Mouse (Mus musculus): ENCODE measurements around the gene Stradb. TPM values are rescaled to one million over a fixed set of nuclear protein-coding genes. Genes with fewer than 3 reads are reported as not detected.

The Stradb gene
- 31.0 TPM for polyA plus RNA-seq (2017; shearing (Covaris generic))

DNA sequence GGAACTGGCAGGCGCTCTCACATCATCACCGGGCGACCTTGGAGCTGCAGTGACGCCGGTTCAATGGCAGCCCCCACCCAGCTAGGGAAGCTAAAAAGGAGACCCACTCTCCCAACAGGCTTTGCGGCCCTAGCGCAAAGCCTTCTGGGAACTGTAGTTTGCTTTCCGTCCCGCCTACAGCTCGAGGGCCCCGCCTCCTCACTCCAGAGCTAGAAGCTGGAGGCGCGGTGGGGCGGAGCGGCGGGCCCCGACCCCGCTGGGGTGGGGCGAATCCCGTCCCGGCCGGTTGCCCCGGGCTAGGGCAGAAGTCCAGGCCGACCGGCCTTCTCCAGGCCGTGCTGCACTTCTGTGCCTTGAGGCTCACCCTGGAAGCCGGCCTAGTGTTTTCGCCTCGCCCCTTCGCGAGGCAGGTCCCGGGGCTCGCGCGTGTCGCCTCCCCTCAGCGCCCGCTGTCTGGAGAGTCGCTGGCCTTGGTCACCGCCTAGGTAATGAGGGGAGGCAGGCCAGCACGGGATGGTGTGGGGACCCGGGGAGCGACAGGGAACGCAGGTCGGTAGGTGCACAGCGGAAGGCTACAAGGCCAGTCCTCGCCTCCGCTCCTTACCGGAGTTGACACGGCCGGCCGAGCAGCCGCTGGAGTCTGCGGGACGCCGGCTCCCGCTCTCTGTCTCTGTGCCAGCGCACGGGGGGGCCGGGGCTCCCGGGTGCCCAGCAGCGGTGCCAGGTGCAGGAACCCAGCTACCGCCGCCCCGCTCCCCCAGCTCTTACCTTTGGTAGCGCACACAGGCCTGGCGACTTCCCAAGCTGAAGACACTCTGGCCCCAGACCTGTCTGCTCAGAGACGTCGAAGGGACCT is at the start of gene Stradb, which contains the start of gene Trak2:
Stradb (plus strand) TSS at position 157 of the 856 bp plus-strand sequence.
Trak2 (minus strand) TSS at position 65 of the 856 bp plus-strand sequence.

Other genes starting within 250 kb of the Stradb start
- gene Casp8, start 178.1 kb upstream of the Stradb start, polyA plus RNA-seq (2017; shearing (Covaris generic)): 280 TPM
- 44.4 TPM for gene Trak2, start 92 bp upstream of the Stradb start, polyA plus RNA-seq (2017; shearing (Covaris generic))
- not detected for gene C2cd6, start 121.4 kb downstream of the Stradb start, polyA plus RNA-seq (2017; shearing (Covaris generic))
- gene Tmem237, start 146.9 kb downstream of the Stradb start, polyA plus RNA-seq (2017; shearing (Covaris generic)): 13.2 TPM
- gene Mpp4, start 189.9 kb downstream of the Stradb start, polyA plus RNA-seq (2017; shearing (Covaris generic)): not detected